Mouse (Mus musculus): ENCODE data around the gene Kdm8.

Kdm8 gene

DNA sequence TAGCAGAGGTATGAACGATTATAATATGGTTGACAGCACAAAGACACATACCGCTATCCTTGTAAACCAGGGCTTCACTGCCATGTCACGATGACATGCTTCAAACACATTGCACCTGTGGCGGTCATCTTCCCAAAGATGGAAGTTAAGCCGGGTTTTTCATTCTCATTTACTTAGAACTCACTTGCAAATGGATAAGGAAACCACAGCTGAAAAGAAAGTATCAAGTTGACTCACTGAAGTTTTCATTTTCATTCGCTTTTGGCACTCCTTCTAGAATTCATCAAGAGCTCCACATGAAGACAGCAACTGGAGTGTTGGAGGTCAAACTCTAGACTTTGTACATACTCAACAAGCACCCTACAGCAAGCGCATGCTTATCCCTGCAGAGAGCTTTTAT lies 56.4 kb downstream of the Kdm8 start:
- no peak for DNase-seq (ENCODE audit: low read depth, low spot score)

DNA sequence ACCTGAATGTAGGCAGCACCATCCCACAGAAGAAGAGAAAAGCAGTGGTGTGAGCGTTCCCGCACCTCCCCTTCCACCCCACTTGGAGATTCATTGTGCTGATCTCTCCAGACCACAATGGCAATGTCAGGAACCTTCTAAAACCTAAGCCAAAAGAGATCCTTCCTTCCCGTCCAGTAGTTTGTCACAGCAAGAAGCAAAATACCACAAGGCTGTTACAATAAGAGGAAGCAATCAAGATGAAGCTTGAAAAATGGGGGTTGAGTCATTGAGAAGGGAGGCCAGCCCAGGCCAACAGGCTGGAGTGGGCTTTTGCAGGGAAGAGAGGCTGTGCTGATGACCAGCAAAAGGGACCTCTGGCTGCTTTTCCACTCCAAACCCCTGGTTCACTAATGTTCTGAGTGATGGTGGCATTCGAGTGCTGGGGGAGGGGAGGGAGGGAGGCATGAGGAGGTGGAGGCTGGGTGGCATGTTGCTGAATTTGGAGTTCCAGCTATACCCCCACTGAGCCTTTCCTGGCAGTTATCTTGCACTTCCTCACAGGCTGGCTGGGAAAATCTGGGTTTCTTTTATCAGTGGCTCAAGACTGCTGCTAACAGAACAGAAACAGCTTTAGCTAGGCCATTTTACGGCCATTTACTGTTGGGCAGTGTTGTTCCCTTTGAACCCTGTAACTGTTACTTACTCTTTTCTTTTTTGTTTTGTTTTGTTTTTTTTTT lies 59.1 kb downstream of the Kdm8 start:
- no peak for DNase-seq (ENCODE audit: low read depth, low spot score)

DNA sequence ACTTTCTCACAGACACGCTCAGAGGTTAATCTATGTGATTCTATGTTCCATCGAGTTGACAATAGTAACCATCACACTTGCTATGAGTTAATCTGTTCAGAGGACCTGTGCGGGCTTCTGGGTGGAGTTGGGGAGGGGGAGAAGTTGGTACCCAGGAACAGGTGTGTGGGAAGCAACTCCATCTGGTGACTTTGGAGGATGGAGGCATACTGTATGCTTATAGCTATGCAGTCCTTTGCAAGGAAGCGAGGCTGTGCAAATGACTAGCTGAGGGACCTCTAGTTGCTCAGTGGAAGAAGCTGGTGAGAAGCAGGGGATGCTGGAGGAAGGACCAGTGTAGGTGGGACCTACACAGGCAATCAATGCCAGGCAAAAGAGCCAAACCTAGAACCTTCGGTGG lies 60.1 kb downstream of the Kdm8 start:
- peak; percentile 55 for DNase-seq (ENCODE audit: low read depth, low spot score)

DNA sequence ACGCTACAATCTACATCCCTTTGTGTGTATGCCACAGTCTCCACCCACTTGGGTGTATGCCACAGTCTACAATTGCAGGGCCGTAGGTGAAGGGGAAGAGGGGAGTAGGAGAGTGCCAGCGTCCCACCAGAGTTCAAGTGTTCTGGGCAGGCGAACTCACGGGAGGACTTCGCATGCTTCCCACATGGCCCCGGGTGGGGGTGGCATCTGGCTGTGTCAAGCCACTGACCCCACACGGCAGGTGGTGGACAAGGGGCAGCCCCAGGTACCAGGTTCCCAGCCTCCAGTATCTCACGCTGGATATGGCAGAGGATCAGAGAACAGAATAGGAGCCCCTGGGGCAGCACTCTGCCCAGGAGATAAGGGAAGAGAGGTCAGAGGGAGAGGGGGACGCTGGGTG lies 61.1 kb downstream of the Kdm8 start:
- DNase-seq (ENCODE audit: low read depth, low spot score) = no peak

DNA sequence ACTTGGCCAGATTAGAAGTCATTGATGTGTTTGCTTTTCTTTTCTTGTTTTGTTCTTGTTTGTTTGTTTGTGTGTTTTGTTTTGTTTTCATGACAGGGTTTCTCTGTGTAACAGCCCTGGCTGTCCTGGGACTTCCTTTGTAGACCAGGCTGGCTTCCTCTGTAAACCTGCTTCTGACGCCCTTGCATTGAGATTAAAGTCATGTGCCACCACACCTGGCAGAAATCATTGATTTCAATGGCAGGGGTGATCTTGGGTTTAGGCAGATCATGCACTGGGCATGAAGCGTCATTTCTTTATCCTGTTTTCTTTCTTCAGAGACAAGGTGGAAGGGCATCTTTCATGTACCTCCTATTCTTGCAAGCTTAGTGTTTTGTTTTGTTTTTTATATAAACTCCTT lies 62.8 kb downstream of the Kdm8 start:
- no peak for DNase-seq (ENCODE audit: low read depth, low spot score)

DNA sequence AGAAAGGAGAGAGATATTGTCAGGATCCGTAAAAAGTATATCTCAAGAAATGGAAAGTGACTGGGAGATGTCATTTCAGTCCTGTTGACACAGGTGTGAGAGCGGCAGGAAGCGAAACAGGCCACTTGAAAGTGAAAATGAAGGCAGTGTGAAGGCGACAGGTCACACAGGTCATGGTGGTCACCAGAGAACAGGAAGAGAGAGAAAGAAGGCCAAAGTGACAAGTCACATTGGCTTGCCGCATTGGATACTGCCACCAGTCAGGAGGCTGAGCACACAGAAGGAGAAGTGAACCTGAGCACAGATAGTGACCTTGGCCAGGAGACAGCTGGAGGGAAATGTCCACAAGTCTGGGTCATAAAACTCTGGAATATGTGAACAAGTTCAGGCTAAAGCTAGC lies 67.0 kb downstream of the Kdm8 start:
- DNase-seq (ENCODE audit: low read depth, low spot score) = no peak

DNA sequence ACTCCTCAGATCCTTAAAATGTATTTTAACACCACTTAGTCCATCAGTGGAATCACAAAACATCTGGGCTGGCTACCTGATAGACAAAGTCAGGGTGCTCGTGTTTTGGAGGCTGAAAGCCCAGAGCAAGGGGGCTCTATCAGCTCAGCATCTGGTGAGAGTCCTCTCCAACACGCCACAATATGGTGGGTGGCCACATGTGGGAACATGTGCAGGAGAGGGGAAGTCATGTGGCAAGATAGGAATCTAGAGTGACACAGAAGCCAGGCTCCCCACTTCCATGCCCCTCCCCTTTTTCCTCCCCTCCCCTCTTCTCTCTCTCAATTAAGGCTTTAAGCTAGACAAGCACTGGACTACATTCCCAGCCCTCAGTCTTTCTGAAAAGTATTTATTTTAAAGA lies 67.4 kb downstream of the Kdm8 start:
- DNase-seq (ENCODE audit: low read depth, low spot score) = no peak
